Mouse (Mus musculus) heart, postnatal 0 days (tissue): ENCODE measurements around the gene Cop1.

Source experiments
- CTCF ChIP-seq: IDR thresholded peaks from 2 replicates; pipeline ENCODE4 v1.5.1; 2016; ENCODE audit warnings: antibody characterized with exemption, control low read depth, low read depth
- EP300 ChIP-seq: IDR thresholded peaks from 2 replicates; pipeline ENCODE4 v1.6.1; 2016; ENCODE audit warnings: antibody characterized with exemption, low read depth

DNA sequence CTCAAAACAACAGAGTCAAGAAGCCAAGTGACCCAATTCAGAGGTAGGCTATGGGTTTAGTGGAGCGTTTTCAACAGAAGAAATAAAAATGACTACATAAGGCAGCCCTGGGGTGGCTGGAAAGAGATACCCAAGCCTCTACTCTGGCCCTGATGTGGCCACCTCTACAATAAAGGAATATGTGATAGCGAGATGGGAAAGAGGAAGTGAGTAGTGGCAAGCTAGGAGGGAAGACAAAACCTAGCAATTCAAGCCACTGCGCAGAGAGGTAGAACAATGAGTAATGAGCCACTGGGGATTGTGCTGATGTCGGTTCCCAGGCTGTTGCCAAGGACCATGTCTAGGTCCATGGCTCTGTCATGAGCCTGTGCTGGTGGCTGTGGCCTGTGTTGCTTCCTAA, 102.0 kb downstream of the Cop1 start:
- no peak for TF ChIP-seq CTCF
- no peak for TF ChIP-seq EP300
